Mouse (Mus musculus) cerebellum, adult 2 months (tissue): ENCODE measurements at regions not wholly inside any gene's neighbourhood (a gene's known extent, or its start where the extent isn't known, plus 50 kb on each side); places are given as distances from the start of the nearest gene placed in this dataset.

ENCODE experiments used
- DNase-seq, 2 experiments: peaks; one replicate each; pipeline ENCODE4 v3.0.0; 2021
- H3K27ac ChIP-seq: fragments of 200-500 bp; 2 replicates; pipeline ENCODE4 v1.5.1; 2012; ENCODE audit warnings: low read length, control low read depth, inconsistent platforms; ENCODE audit not compliant: insufficient read depth
- H3K27me3 ChIP-seq: fragments of 200-500 bp; 2 replicates; pipeline ENCODE4 v1.6.1; 2012; ENCODE audit warnings: inconsistent platforms, mild to moderate bottlenecking, low read length, moderate library complexity; ENCODE audit not compliant: control insufficient read depth, insufficient read depth
- H3K4me1 ChIP-seq: fragments of 200-500 bp; 2 replicates; pipeline ENCODE4 v1.6.1; 2011; ENCODE audit warnings: low read length; ENCODE audit not compliant: control insufficient read depth, insufficient read depth
- H3K4me3 ChIP-seq: fragments of 200-500 bp; replicated peaks from 2 replicates; pipeline ENCODE3; 2011; ENCODE audit warnings: mild to moderate bottlenecking, low read depth, low read length, control low read depth; ENCODE audit not compliant: insufficient read depth
- CTCF ChIP-seq: fragments of 200-500 bp; IDR thresholded peaks from 2 replicates; pipeline ENCODE4 v1.5.1; 2011; ENCODE audit warnings: low read depth, mild to moderate bottlenecking, control low read depth, low read length, moderate library complexity, borderline replicate concordance; ENCODE audit not compliant: insufficient read depth
- POLR2A ChIP-seq: fragments of 200-500 bp; IDR thresholded peaks from 2 replicates; pipeline ENCODE4 v1.6.1; 2011; ENCODE audit warnings: low read length, control low read depth, borderline replicate concordance; ENCODE audit not compliant: insufficient read depth
- WGBS: fragments of 180-500 bp; shearing (Covaris S2); methylation state at CpG from one replicate; pipeline ENCODE4 v1.1.7; 2018; 5-methylcytosine and 5-hydroxymethylcytosine counted together

DNA sequence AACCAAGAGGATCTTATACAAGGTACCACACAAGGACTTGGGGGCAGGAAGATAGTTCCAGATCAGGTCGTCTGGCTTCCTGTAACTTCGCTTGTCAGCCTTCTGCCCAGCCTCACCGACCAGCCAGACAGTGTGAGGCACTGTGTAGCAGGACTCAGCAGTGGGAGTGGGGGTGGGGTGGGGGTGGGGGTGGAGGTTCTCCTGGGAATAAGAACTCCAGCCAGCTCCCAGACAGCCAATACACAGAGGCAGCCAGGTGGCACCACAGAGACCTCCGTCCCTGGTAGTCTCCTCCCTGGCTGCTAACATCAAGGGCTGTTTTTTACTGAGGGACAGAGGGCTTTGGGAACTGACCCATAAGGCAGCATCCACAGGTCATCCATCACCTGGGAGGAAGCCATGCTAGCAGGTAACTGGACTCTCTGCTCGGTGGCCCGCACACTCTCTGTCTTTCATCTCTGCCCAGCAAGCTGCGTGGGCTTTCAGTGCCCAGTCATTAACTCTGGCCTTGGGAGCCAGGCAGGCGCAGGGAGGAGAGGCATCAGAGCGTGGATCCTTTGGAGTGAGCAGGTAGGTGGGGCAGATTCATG, 60.3 kb upstream of the Wnt4 start:
- no peak for DNase-seq
- no peaks in the 10 kb centered on the region for H3K27me3 ChIP-seq
- H3K4me3 ChIP-seq: no peak overlapping the region
- WGBS: 64% methylated on average over 9 of the region's 9 CpGs
- no peak for TF ChIP-seq CTCF
- TF ChIP-seq POLR2A: no peak
- H3K4me1 ChIP-seq: no peaks in the 10 kb centered on the region
- no peak overlapping the region for H3K27ac ChIP-seq

GRCm38 (mm10) chr4:137214573-137214972, 62.7 kb upstream of the Wnt4 start:
- WGBS: 82% methylated on average over 8 of the region's 8 CpGs
- H3K4me1 ChIP-seq: peaks cover 5% of the 10 kb centered on the region; the same call in 1 of the 2 replicates
- TF ChIP-seq POLR2A (no peak), CTCF (no peak)

GRCm38 (mm10) chr4:137212846-137213245, 64.4 kb upstream of the Wnt4 start:
- no peak overlapping the region for H3K27ac ChIP-seq
- 67% methylated on average over 9 of the region's 9 CpGs for WGBS
- no peak overlapping the region for H3K4me3 ChIP-seq
- H3K4me1 ChIP-seq: peaks cover 5% of the 10 kb centered on the region; the same call in 1 of the 2 replicates
- H3K27me3 ChIP-seq: no peaks in the 10 kb centered on the region
- no peak for DNase-seq
- TF ChIP-seq POLR2A (no peak), CTCF (no peak)

More at GRCm38 (mm10) chr4:137214573-137214972, 62.7 kb upstream of the Wnt4 start:
- H3K4me3 ChIP-seq: no peak overlapping the region
- H3K27ac ChIP-seq: no peak overlapping the region
- H3K27me3 ChIP-seq: no peaks in the 10 kb centered on the region
- DNase-seq: no peak

DNA sequence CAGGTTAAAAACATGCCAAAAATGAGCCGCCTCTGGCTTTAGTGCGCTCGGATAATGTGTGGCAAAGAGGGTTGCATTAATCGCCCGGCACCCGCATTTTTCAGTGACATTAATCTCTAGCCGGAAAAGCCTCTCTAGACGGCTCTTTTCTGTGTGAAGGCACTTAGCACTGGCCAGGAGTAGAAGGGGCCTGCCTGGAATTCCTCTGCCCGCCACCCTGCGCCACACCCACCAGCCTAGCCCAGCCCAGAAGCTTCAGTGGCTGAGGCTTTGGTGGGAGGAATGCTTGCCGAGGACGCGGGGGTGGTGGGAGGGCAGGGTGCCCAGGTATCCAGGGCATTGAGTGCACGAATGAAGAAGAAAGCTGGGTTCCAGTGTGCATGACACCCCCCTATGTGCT, 65.2 kb upstream of the Wnt4 start:
- Histone ChIP-seq H3K4me1 (peaks cover 5% of the 10 kb centered on the region; the same call in 1 of the 2 replicates), H3K27me3 (no peaks in the 10 kb centered on the region), H3K4me3 (no peak overlapping the region), H3K27ac (no peak overlapping the region)
- TF ChIP-seq CTCF (no peak), POLR2A (no peak)
- no peak for DNase-seq
- WGBS: 60% methylated on average over 14 of the region's 14 CpGs

GRCm38 (mm10) chr4:137211288-137211687, 66.0 kb upstream of the Wnt4 start:
- TF ChIP-seq POLR2A (no peak), CTCF (no peak)
- Histone ChIP-seq H3K4me3 (no peak overlapping the region), H3K27me3 (no peaks in the 10 kb centered on the region), H3K27ac (no peak overlapping the region), H3K4me1 (peaks cover 5% of the 10 kb centered on the region; the same call in 1 of the 2 replicates)
- no peak for DNase-seq
- 57% methylated on average over 4 of the region's 4 CpGs for WGBS

- DNase-seq: no peak
- WGBS: 63% methylated on average over 4 of the region's 4 CpGs
- Histone ChIP-seq H3K27me3 (no peaks in the 10 kb centered on the region), H3K4me1 (peaks cover 5% of the 10 kb centered on the region; the same call in 1 of the 2 replicates), H3K4me3 (no peak overlapping the region), H3K27ac (no peak overlapping the region)
- TF ChIP-seq CTCF: no peak
These were observed 66.8 kb upstream of the Wnt4 start for GRCm38 (mm10) chr4:137210525-137210924.

DNA sequence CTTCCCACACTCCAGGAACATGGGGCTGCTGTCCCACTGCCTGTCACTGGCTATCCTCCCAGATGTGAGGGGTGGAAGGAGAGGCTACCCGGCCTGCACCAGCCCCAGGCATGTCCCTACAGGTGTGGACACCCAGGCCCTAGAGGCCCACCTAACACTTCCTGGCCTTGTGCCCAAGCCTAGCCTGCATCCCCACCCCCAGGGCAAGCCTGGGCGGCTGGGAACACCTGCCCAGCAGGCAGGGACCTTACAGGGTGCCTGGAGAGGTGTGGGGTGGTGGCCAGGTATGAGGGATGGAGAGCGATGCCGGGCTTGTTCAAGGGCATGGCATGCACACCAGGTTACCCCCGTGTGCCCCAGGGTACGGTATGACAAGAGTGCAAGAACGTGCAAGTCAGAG, 76.3 kb upstream of the Wnt4 start:
- H3K27me3 ChIP-seq: no peaks in the 10 kb centered on the region
- no peak overlapping the region for H3K4me3 ChIP-seq
- WGBS: 67% methylated on average over 7 of the region's 7 CpGs
- H3K27ac ChIP-seq: no peak overlapping the region
- DNase-seq: no peak
- H3K4me1 ChIP-seq: no peaks in the 10 kb centered on the region; the same call in 1 of the 2 replicates
- no peak for TF ChIP-seq CTCF
- TF ChIP-seq POLR2A: no peak

DNA sequence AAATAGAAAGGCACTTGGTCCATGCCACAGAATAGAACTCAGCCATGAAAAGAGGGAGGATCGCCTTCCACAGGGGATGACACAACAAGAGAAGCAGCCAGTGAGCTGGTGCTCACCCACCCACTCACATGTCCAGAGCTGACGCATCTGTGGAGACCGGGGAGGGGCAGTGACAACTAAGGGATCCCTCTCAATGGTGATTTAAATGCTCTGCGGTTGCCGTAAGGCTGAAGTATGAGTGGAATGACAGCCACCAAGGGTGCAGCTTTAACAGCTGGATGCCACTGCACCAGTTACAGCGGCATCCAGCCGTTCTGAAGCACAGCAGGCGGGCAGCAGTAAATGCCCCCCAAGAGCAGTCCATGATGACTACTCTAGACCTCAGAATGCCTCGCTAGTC, 76.9 kb upstream of the Wnt4 start:
- no peak for TF ChIP-seq POLR2A
- no peak for TF ChIP-seq CTCF
- no peak overlapping the region for H3K27ac ChIP-seq
- no peak for DNase-seq
- no peaks in the 10 kb centered on the region; the same call in 1 of the 2 replicates for H3K4me1 ChIP-seq
- H3K4me3 ChIP-seq: no peak overlapping the region
- no peaks in the 10 kb centered on the region for H3K27me3 ChIP-seq
- 69% methylated on average over 9 of the region's 9 CpGs for WGBS

DNA sequence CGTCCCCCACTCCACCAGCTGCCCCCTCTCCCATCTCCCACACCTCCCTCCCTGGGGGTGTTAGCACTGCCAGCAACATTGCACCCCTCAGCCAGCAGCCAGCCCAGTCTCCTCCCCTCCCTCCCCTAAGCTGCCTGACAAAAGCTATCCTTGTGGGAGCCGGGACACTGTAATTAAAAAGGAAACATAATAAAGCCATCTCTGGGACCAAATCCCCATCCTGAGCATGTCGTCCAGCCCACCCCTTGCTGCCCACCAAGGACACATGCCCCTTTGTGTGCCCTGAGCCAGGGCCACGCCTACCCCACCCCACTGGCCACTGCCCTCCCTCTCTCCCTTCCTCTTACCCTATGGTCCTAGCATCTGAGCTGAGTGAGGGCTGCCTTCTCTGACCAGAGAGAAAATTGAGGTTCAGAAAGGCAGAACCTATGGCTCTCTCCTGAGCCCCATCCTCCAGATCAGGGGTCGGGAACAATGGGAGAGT, 80.8 kb upstream of the Wnt4 start:
- WGBS: 68% methylated on average over 5 of the region's 5 CpGs
- H3K27me3 ChIP-seq: no peaks in the 10 kb centered on the region
- TF ChIP-seq CTCF (no peak), POLR2A (no peak)

More for the DNA sequence above, 80.8 kb upstream of the Wnt4 start:
- no peak overlapping the region for H3K27ac ChIP-seq
- H3K4me1 ChIP-seq: no peaks in the 10 kb centered on the region; the same call in none of the 2 replicates
- H3K4me3 ChIP-seq: no peak overlapping the region
- no peak for DNase-seq
